Mouse (Mus musculus): ENCODE results near the gene Sike1.
A peak's percentile ranks its signal among the peaks of the same experiment; 100 is the strongest.

DNA sequence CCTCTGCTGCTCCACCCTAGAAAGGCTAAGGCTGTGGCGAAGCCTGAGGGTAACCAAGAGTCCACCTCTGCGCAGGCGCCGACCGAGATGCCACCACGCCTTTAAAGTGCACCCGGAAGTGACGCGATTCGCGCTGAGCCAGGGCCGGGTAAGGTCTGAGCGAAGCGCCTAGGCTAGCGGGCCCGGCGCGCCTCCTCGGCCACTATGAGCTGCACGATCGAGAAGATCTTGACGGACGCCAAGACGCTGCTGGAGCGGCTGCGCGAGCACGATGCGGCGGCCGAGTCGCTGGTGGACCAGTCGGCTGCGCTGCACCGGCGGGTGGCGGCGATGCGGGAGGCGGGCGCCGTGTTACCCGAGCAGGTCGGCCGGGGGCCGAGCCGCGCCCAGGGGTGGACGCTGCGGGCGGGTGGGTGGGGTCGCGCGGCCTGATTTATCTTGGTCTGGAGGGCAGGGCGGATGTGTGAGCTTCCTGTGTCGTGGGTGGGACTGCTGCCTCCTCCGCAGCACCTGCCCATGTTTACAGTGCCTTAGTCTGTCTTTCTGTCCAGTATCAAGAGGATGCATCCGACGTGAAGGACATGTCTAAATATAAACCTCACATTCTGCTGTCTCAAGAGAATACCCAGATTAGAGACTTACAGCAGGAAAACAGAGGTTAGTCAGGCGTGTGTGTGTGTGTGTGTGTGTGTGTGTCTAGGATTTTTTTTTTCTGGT, at the start of gene Sike1:
- no peak for TF ChIP-seq CTCF (IDR thresholded peaks at IDR 0.05; ENCODE audit: borderline replicate concordance, insufficient read depth, low read length)
- peak; percentile 76 for TF ChIP-seq POLR2A (IDR thresholded peaks at IDR 0.05; ENCODE audit: low read depth, low read length)
